Mouse (Mus musculus) neural tube, embryonic 14.5 days (tissue): ENCODE results near the gene Gm9945. TPM values are rescaled to one million over a fixed set of nuclear protein-coding genes. Genes with fewer than 3 reads are reported as not detected.
A peak's percentile ranks its signal among the peaks of the same experiment; 100 is the strongest.

Experiments
- ATAC-seq: fragments of 200-750 bp; cut with Nextera tagmentation; 2 replicates; pipeline ENCODE4 v1.8.0; 2017; ENCODE audit warnings: low read depth, mild to moderate bottlenecking, moderate TSS enrichment, moderate library complexity
- H3K27ac ChIP-seq: fragments of 300-500 bp; sonication (generic); 2 replicates; pipeline ENCODE4 v1.5.1; 2014; ENCODE audit warnings: low read depth, mild to moderate bottlenecking, control low read depth, low read length, moderate library complexity, mixed read lengths
- H3K27me3 ChIP-seq: fragments of 300-500 bp; sonication (generic); 2 replicates; pipeline ENCODE4 v1.6.1; 2014; ENCODE audit warnings: low read length; ENCODE audit not compliant: control insufficient read depth, insufficient read depth
- H3K36me3 ChIP-seq: fragments of 300-500 bp; sonication (generic); 2 replicates; pipeline ENCODE4 v1.6.1; 2014; ENCODE audit warnings: low read length, mixed read lengths; ENCODE audit not compliant: control insufficient read depth, insufficient read depth
- H3K4me1 ChIP-seq: fragments of 300-500 bp; sonication (generic); 2 replicates; pipeline ENCODE4 v1.6.1; 2014; ENCODE audit warnings: low read length; ENCODE audit not compliant: control insufficient read depth, insufficient read depth
- H3K4me2 ChIP-seq: fragments of 300-500 bp; sonication (generic); 2 replicates; pipeline ENCODE4 v1.6.1; 2014; ENCODE audit warnings: mild to moderate bottlenecking, low read depth, low read length, control low read depth
- H3K4me3 ChIP-seq: fragments of 300-500 bp; sonication (generic); 2 replicates; pipeline ENCODE4 v1.5.1; 2014; ENCODE audit warnings: low read depth, low read length, control low read depth, mixed read lengths
- H3K9ac ChIP-seq: fragments of 300-500 bp; sonication (generic); replicated peaks from 2 replicates; pipeline ENCODE4 v1.6.1; 2014; ENCODE audit warnings: low read depth, mild to moderate bottlenecking, control low read depth, low read length, mixed read lengths
- H3K9me3 ChIP-seq: fragments of 300-500 bp; sonication (generic); 2 replicates; pipeline ENCODE4 v1.6.1; 2016; ENCODE audit warnings: low read length; ENCODE audit not compliant: control insufficient read depth
- WGBS: fragments of 180-500 bp; shearing (Covaris S2); extraction: QIAGEN DNeasy Blood & Tissue Kit; methylation state at CpG from one replicate; pipeline ENCODE4 v1.1.7; 2014; 5-methylcytosine and 5-hydroxymethylcytosine counted together
- polyA plus RNA-seq: library from polyadenylated mRNA; unstranded; fragments of >200 nt; fragmentation: Nextera tagmentation; extraction: Ambion mirVana; gene quantifications from 2 replicates; pipeline ENCODE4 v1.2.1, GENCODE M21; 2014

The Gm9945 gene
- polyA plus RNA-seq, 1 experiment from 2014 or later = 0.23 TPM

DNA sequence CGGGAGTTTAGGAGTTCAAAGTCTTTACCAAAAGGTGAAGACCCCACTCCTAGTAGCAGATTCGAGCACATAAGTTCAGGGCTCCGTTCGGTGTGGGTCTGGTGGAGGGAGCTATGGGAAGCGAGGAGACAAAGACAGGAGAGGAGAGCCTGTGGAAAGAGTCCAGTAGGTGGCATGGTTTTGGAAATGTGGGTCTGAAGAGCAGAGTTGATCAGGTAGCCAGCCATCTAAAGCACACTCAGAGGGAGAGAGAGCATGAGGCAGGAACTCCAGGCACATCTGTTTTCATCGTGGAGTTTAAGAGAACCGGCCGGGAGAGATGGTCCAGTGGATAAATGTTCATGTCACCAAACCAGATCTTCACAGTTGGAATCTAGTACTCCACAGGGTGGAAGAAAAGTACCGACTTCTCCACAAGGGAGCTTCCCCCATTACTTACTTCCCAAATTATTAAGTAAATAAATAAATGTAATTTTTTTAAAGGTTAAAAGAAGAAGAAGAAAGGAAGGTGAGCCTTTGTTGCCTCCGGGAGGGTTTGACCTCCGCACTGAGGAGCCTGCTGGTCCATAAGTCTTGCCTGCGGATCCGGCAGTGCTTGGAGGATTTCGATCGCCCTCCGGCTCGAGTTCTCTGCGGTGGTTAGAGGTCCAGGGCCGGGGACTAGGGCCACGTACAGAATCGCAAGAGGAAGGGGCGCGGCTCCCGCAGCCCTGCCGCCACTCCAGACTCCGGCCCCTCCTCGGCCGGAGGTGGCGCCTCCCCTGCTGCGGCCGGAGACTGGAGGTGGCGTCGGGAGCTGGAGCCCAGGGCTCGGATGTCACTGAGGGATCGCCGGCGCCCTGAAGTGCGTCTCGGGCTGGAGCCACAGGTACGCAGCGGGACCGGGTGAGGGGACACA is 23.2 kb upstream of the Gm9945 start, which contains the start of the genes Gm10447 and Shroom1:
TSS of gene Gm10447 (minus strand) at position 637 of the 898 bp plus-strand sequence.
TSS of gene Shroom1 (plus strand) at position 732 of the 898 bp plus-strand sequence.
- Histone ChIP-seq H3K27me3 (peaks cover 19% of the 10 kb centered on the region), H3K4me2 (peak within 1 kb of the TSS; percentile 62), H3K4me3 (peak within 1 kb of the TSS; percentile 42), H3K27ac (no peak within 1 kb of the TSS), H3K4me1 (peaks cover 7% of the 10 kb centered on the region), H3K9me3 (no peaks in the 10 kb centered on the region), H3K36me3 (no peaks in the 10 kb centered on the region), H3K9ac (peak within 1 kb of the TSS; percentile 37)
- ATAC-seq = peak; percentile 24; the same call in 1 of the 2 replicates
- 6% methylated on average over 42 of the region's 42 CpGs for WGBS

- Histone ChIP-seq H3K27me3 (peaks cover 24% of the 10 kb centered on the region), H3K4me2 (peak overlapping the region; percentile 62), H3K36me3 (no peaks in the 10 kb centered on the region), H3K27ac (no peak overlapping the region), H3K9ac (peak overlapping the region; percentile 37), H3K9me3 (no peaks in the 10 kb centered on the region), H3K4me3 (peak overlapping the region; percentile 42), H3K4me1 (peaks cover 7% of the 10 kb centered on the region)
- WGBS = 5% methylated on average over 29 of the region's 29 CpGs
- 0 out of 2 replicates have a peak, but pooled peaks have one; percentile 28 for ATAC-seq
These were observed 22.5 kb upstream of the Gm9945 start for GRCm38 (mm10) chr11:53457372-53457954.

GRCm38 (mm10) chr11:53458996-53459395 is 21.0 kb upstream of the Gm9945 start:
- ATAC-seq = no peak
- H3K27me3 ChIP-seq = peaks cover 37% of the 10 kb centered on the region
- H3K4me1 ChIP-seq = peaks cover 16% of the 10 kb centered on the region
- H3K27ac ChIP-seq = no peak overlapping the region
- no peak overlapping the region for H3K4me2 ChIP-seq
- no peak overlapping the region for H3K9ac ChIP-seq
- no peaks in the 10 kb centered on the region for H3K36me3 ChIP-seq
- H3K9me3 ChIP-seq = no peaks in the 10 kb centered on the region
- WGBS = 58% methylated on average over 3 of the region's 3 CpGs
- no peak overlapping the region for H3K4me3 ChIP-seq

DNA sequence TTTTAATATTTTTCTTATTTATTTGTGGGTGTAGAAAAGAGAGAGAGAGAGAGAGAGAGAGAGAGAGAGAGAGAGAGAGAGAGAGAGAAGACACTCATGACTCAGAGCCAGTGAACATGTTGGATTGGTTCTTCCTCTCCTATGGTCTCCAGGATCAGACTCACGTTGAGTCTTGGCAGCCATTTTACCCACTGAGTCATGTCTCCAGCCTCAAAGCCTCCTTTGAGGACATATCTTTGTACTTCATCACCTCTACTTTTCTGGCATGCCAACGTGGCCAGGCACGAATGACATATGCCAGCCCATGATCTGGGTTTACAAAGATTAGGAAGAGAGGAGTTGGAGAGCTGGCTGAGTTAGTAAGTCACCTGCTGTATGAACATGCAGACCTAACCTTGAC is 19.8 kb upstream of the Gm9945 start:
- 80% methylated on average over 3 of the region's 3 CpGs for WGBS
- peaks cover 16% of the 10 kb centered on the region for H3K4me1 ChIP-seq
- H3K9me3 ChIP-seq = no peaks in the 10 kb centered on the region
- H3K27me3 ChIP-seq = peaks cover 47% of the 10 kb centered on the region
- no peak overlapping the region for H3K27ac ChIP-seq
- H3K4me2 ChIP-seq = no peak overlapping the region
- no peak overlapping the region for H3K9ac ChIP-seq
- no peak for ATAC-seq
- no peak overlapping the region for H3K4me3 ChIP-seq
- H3K36me3 ChIP-seq = no peaks in the 10 kb centered on the region

GRCm38 (mm10) chr11:53461727-53462126 is 18.2 kb upstream of the Gm9945 start:
- WGBS = 17% methylated on average over 5 of the region's 5 CpGs
- no peaks in the 10 kb centered on the region for H3K9me3 ChIP-seq
- no peak overlapping the region for H3K27ac ChIP-seq
- peaks cover 19% of the 10 kb centered on the region for H3K4me1 ChIP-seq
- no peak overlapping the region for H3K4me3 ChIP-seq
- no peak overlapping the region for H3K9ac ChIP-seq
- no peak overlapping the region for H3K4me2 ChIP-seq
- H3K36me3 ChIP-seq = no peaks in the 10 kb centered on the region
- peaks cover 51% of the 10 kb centered on the region for H3K27me3 ChIP-seq
- ATAC-seq = no peak

- 7% methylated on average over 55 of the region's 55 CpGs for WGBS
- peak; percentile 25; the same call in 1 of the 2 replicates for ATAC-seq
- H3K9me3 ChIP-seq = no peaks in the 10 kb centered on the region
- H3K27ac ChIP-seq = no peak overlapping the region
- H3K4me1 ChIP-seq = peaks cover 12% of the 10 kb centered on the region
- peak overlapping the region; percentile 75 for H3K4me2 ChIP-seq
- peak overlapping the region; percentile 46; the same call in 1 of the 2 replicates for H3K9ac ChIP-seq
- peaks cover 39% of the 10 kb centered on the region for H3K27me3 ChIP-seq
- peak overlapping the region; percentile 35 for H3K4me3 ChIP-seq
- H3K36me3 ChIP-seq = no peaks in the 10 kb centered on the region
These were observed 16.2 kb upstream of the Gm9945 start for GRCm38 (mm10) chr11:53463551-53464424.

GRCm38 (mm10) chr11:53466231-53466971 is 13.6 kb upstream of the Gm9945 start:
- peaks cover 36% of the 10 kb centered on the region for H3K27me3 ChIP-seq
- peak; percentile 41; the same call in 1 of the 2 replicates for ATAC-seq
- 7% methylated on average over 40 of the region's 40 CpGs for WGBS
- peak overlapping the region; percentile 50 for H3K4me2 ChIP-seq
- H3K4me3 ChIP-seq = peak overlapping the region; percentile 22
- peaks cover 20% of the 10 kb centered on the region for H3K4me1 ChIP-seq
- no peak overlapping the region for H3K27ac ChIP-seq
- H3K9ac ChIP-seq = 0 out of 2 replicates have a peak overlapping the region, but pooled peaks have one; percentile 18
- no peaks in the 10 kb centered on the region for H3K36me3 ChIP-seq
- no peaks in the 10 kb centered on the region for H3K9me3 ChIP-seq
